Mouse (Mus musculus) liver, embryonic 13.5 days (tissue): ENCODE data around the gene Ptprg. TPM values are rescaled to one million over a fixed set of nuclear protein-coding genes. Genes with fewer than 3 reads are reported as not detected.

Source experiments
- ATAC-seq: fragments of 200-750 bp; cut with Nextera tagmentation; 2 replicates; pipeline ENCODE4 v1.8.0; 2017; ENCODE audit warnings: low read depth, mild to moderate bottlenecking, moderate number of reproducible peaks, moderate library complexity
- DNase-seq: peaks from one replicate; pipeline ENCODE4 v3.0.0; 2022
- H3K27ac ChIP-seq: fragments of 300-500 bp; sonication (generic); 2 replicates; pipeline ENCODE4 v1.5.1; 2015; ENCODE audit warnings: moderate library complexity, mild to moderate bottlenecking, inconsistent platforms
- H3K27me3 ChIP-seq: fragments of 300-500 bp; sonication (generic); 2 replicates; pipeline ENCODE4 v1.6.1; 2015; ENCODE audit warnings: mild to moderate bottlenecking, inconsistent platforms
- H3K36me3 ChIP-seq: fragments of 300-500 bp; sonication (generic); 2 replicates; pipeline ENCODE4 v1.6.1; 2015; ENCODE audit warnings: mild to moderate bottlenecking, inconsistent platforms
- H3K4me1 ChIP-seq: fragments of 300-500 bp; sonication (generic); replicated peaks from 2 replicates; pipeline ENCODE4 v1.6.1; 2015; ENCODE audit warnings: inconsistent platforms
- H3K4me2 ChIP-seq: fragments of 300-500 bp; sonication (generic); 2 replicates; pipeline ENCODE4 v1.6.1; 2015; ENCODE audit warnings: inconsistent platforms, mild to moderate bottlenecking, moderate library complexity
- H3K4me3 ChIP-seq: fragments of 300-500 bp; sonication (generic); replicated peaks from 2 replicates; pipeline ENCODE4 v1.5.1; 2015; ENCODE audit warnings: mild to moderate bottlenecking, inconsistent platforms
- H3K9ac ChIP-seq: fragments of 300-500 bp; sonication (generic); 2 replicates; pipeline ENCODE4 v1.6.1; 2015; ENCODE audit warnings: mild to moderate bottlenecking, inconsistent platforms
- H3K9me3 ChIP-seq: fragments of 300-500 bp; sonication (generic); replicated peaks from 2 replicates; pipeline ENCODE4 v1.6.1; 2016; ENCODE audit warnings: inconsistent platforms
- WGBS: fragments of 180-500 bp; shearing (Covaris S2); methylation state at CpG from one replicate; pipeline ENCODE4 v1.1.7; 2015; ENCODE audit not compliant: insufficient replicate concordance; 5-methylcytosine and 5-hydroxymethylcytosine counted together
- polyA plus RNA-seq: library from polyadenylated mRNA; unstranded; fragments of >200 nt; fragmentation: Nextera tagmentation; extraction: Ambion mirVana; gene quantifications from 2 replicates; pipeline ENCODE4 v1.2.1, GENCODE M21; 2015

Ptprg gene
- polyA plus RNA-seq, 1 experiment from 2014 or later = 1.5 TPM

GRCm38 (mm10) chr14:11828086-11828485 is 274.8 kb downstream of the Ptprg start:
- H3K27ac ChIP-seq = no peak overlapping the region
- no peak overlapping the region for H3K4me3 ChIP-seq
- ATAC-seq (no peak), DNase-seq (no peak)
- H3K9ac ChIP-seq = no peak overlapping the region
- no peak overlapping the region for H3K4me2 ChIP-seq
- H3K36me3 ChIP-seq = no peaks in the 10 kb centered on the region
- WGBS = 46% methylated on average over 4 of the region's 4 CpGs
- H3K9me3 ChIP-seq = no peaks in the 10 kb centered on the region
- H3K27me3 ChIP-seq = no peaks in the 10 kb centered on the region
- H3K4me1 ChIP-seq = no peaks in the 10 kb centered on the region

- no peak for ATAC-seq
- H3K27ac ChIP-seq = no peak overlapping the region
- no peaks in the 10 kb centered on the region for H3K36me3 ChIP-seq
- H3K4me1 ChIP-seq = no peaks in the 10 kb centered on the region
- DNase-seq = no peak
- no peak overlapping the region for H3K4me3 ChIP-seq
- H3K9ac ChIP-seq = no peak overlapping the region
- no peaks in the 10 kb centered on the region for H3K9me3 ChIP-seq
- 63% methylated on average over 3 of the region's 3 CpGs for WGBS
- no peak overlapping the region for H3K4me2 ChIP-seq
- H3K27me3 ChIP-seq = no peaks in the 10 kb centered on the region
Observed at GRCm38 (mm10) chr14:11833678-11834077, 280.3 kb downstream of the Ptprg start.

GRCm38 (mm10) chr14:11835706-11836445 is 282.5 kb downstream of the Ptprg start:
- Histone ChIP-seq H3K9me3 (no peaks in the 10 kb centered on the region), H3K4me2 (no peak overlapping the region), H3K4me1 (no peaks in the 10 kb centered on the region), H3K36me3 (no peaks in the 10 kb centered on the region), H3K9ac (no peak overlapping the region), H3K27ac (no peak overlapping the region), H3K27me3 (no peaks in the 10 kb centered on the region), H3K4me3 (no peak overlapping the region)
- ATAC-seq (no peak), DNase-seq (no peak)
- WGBS = 68% methylated on average over 12 of the region's 12 CpGs

- no peak overlapping the region for H3K4me2 ChIP-seq
- no peaks in the 10 kb centered on the region for H3K9me3 ChIP-seq
- ATAC-seq (no peak), DNase-seq (no peak)
- H3K4me1 ChIP-seq = no peaks in the 10 kb centered on the region
- no peaks in the 10 kb centered on the region for H3K27me3 ChIP-seq
- 79% methylated on average over 1 of the region's 1 CpGs for WGBS
- H3K27ac ChIP-seq = no peak overlapping the region
- no peak overlapping the region for H3K4me3 ChIP-seq
- H3K36me3 ChIP-seq = no peaks in the 10 kb centered on the region
- H3K9ac ChIP-seq = no peak overlapping the region
Observed at GRCm38 (mm10) chr14:11837714-11838113, 284.4 kb downstream of the Ptprg start.

GRCm38 (mm10) chr14:11841621-11842020 is 288.3 kb downstream of the Ptprg start:
- WGBS = 68% methylated on average over 4 of the region's 4 CpGs

GRCm38 (mm10) chr14:11852896-11853295 is 299.6 kb downstream of the Ptprg start:
- no peaks in the 10 kb centered on the region for H3K9me3 ChIP-seq
- no peak overlapping the region for H3K4me3 ChIP-seq
- H3K9ac ChIP-seq = no peak overlapping the region
- no peaks in the 10 kb centered on the region for H3K4me1 ChIP-seq
- ATAC-seq = no peak
- no peak overlapping the region for H3K4me2 ChIP-seq
- no peaks in the 10 kb centered on the region for H3K27me3 ChIP-seq
- DNase-seq = no peak
- 68% methylated on average over 3 of the region's 3 CpGs for WGBS
- no peaks in the 10 kb centered on the region for H3K36me3 ChIP-seq
- H3K27ac ChIP-seq = no peak overlapping the region

More at GRCm38 (mm10) chr14:11841621-11842020, 288.3 kb downstream of the Ptprg start:
- Histone ChIP-seq H3K4me1 (no peaks in the 10 kb centered on the region), H3K36me3 (no peaks in the 10 kb centered on the region), H3K9me3 (no peaks in the 10 kb centered on the region), H3K9ac (no peak overlapping the region), H3K27me3 (no peaks in the 10 kb centered on the region), H3K27ac (no peak overlapping the region), H3K4me2 (no peak overlapping the region), H3K4me3 (no peak overlapping the region)
- ATAC-seq (no peak), DNase-seq (no peak)

GRCm38 (mm10) chr14:11855499-11855898 is 302.2 kb downstream of the Ptprg start:
- Histone ChIP-seq H3K9ac (no peak overlapping the region), H3K4me3 (no peak overlapping the region), H3K4me1 (no peaks in the 10 kb centered on the region), H3K9me3 (no peaks in the 10 kb centered on the region), H3K27me3 (no peaks in the 10 kb centered on the region), H3K36me3 (no peaks in the 10 kb centered on the region), H3K4me2 (no peak overlapping the region), H3K27ac (no peak overlapping the region)
- DNase-seq (no peak), ATAC-seq (no peak)

- Histone ChIP-seq H3K9ac (no peak overlapping the region), H3K4me1 (no peaks in the 10 kb centered on the region), H3K4me3 (no peak overlapping the region), H3K36me3 (no peaks in the 10 kb centered on the region), H3K27ac (no peak overlapping the region), H3K27me3 (no peaks in the 10 kb centered on the region), H3K9me3 (no peaks in the 10 kb centered on the region), H3K4me2 (no peak overlapping the region)
- ATAC-seq = no peak
- DNase-seq = no peak
- 43% methylated on average over 3 of the region's 3 CpGs for WGBS
Observed at GRCm38 (mm10) chr14:11857928-11858481, 304.7 kb downstream of the Ptprg start.

GRCm38 (mm10) chr14:11863286-11863685 is 310.0 kb downstream of the Ptprg start:
- DNase-seq = no peak
- Histone ChIP-seq H3K4me2 (no peak overlapping the region), H3K36me3 (no peaks in the 10 kb centered on the region), H3K27ac (no peak overlapping the region), H3K9me3 (no peaks in the 10 kb centered on the region), H3K9ac (no peak overlapping the region), H3K27me3 (no peaks in the 10 kb centered on the region), H3K4me1 (no peaks in the 10 kb centered on the region), H3K4me3 (no peak overlapping the region)
- WGBS = 84% methylated on average over 3 of the region's 3 CpGs
- ATAC-seq = no peak

- ATAC-seq (no peak), DNase-seq (no peak)
- no peaks in the 10 kb centered on the region for H3K36me3 ChIP-seq
- H3K9me3 ChIP-seq = no peaks in the 10 kb centered on the region
- no peak overlapping the region for H3K27ac ChIP-seq
- H3K4me3 ChIP-seq = no peak overlapping the region
- 62% methylated on average over 3 of the region's 3 CpGs for WGBS
- no peak overlapping the region for H3K9ac ChIP-seq
- no peaks in the 10 kb centered on the region for H3K27me3 ChIP-seq
- no peaks in the 10 kb centered on the region for H3K4me1 ChIP-seq
- H3K4me2 ChIP-seq = no peak overlapping the region
Observed at GRCm38 (mm10) chr14:11864840-11865239, 311.5 kb downstream of the Ptprg start.

- no peak for ATAC-seq
- H3K27ac ChIP-seq = no peak overlapping the region
- H3K9me3 ChIP-seq = no peaks in the 10 kb centered on the region
- no peak overlapping the region for H3K9ac ChIP-seq
- H3K36me3 ChIP-seq = no peaks in the 10 kb centered on the region
- H3K4me1 ChIP-seq = no peaks in the 10 kb centered on the region
- DNase-seq = no peak
- H3K4me3 ChIP-seq = no peak overlapping the region
- H3K27me3 ChIP-seq = no peaks in the 10 kb centered on the region
- H3K4me2 ChIP-seq = no peak overlapping the region
- 56% methylated on average over 5 of the region's 5 CpGs for WGBS
Observed at GRCm38 (mm10) chr14:11865332-11865731, 312.0 kb downstream of the Ptprg start.

GRCm38 (mm10) chr14:11865872-11866271 is 312.5 kb downstream of the Ptprg start:
- H3K4me3 ChIP-seq = no peak overlapping the region
- no peaks in the 10 kb centered on the region for H3K27me3 ChIP-seq
- ATAC-seq (no peak), DNase-seq (no peak)
- H3K9me3 ChIP-seq = no peaks in the 10 kb centered on the region
- no peak overlapping the region for H3K27ac ChIP-seq
- no peak overlapping the region for H3K9ac ChIP-seq
- H3K4me2 ChIP-seq = no peak overlapping the region
- H3K4me1 ChIP-seq = no peaks in the 10 kb centered on the region
- WGBS = 60% methylated on average over 6 of the region's 6 CpGs
- H3K36me3 ChIP-seq = no peaks in the 10 kb centered on the region
